Mouse (Mus musculus): Measurements from ENCODE around the gene Tnfaip1. TPM values are rescaled to one million over a fixed set of nuclear protein-coding genes. Genes with fewer than 3 reads are reported as not detected.

Tnfaip1 gene
- polyA plus RNA-seq, 1 experiment from 2014 or later: 63.7 TPM

DNA sequence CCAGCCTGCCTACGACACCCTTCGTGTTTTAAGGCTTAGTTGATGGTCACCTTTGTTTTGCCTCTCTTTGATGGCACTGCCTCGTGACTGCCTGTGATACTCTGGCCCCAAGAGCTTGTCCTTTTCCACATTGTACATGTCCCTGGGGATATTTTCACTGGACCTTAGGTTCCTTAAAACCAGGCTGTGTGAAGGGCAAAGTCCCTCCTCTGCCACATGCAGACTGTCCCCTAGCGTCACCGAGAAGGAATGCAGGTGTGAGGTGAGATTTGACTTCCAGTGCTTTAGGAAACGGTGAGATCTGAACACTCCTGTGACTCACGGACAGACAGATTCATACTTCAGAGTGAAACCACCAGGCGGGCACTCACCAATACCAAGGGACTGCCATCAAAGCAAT is 21.1 kb upstream of the Tnfaip1 start:
- H3K9me3 ChIP-seq (replicated peaks): no peaks in the 10 kb centered on the region
- 58% methylated on average over 8 of the region's 8 CpGs for WGBS
- ATAC-seq (replicated peaks; ENCODE audit: insufficient number of reproducible peaks, insufficient read depth, low FRiP score, low read depth): no peak
- peak overlapping the region; percentile 15; the same call in 1 of the 2 replicates for H3K27ac ChIP-seq
- no peak overlapping the region for H3K4me2 ChIP-seq
- no peaks in the 10 kb centered on the region for H3K36me3 ChIP-seq
- H3K9ac ChIP-seq: no peak overlapping the region
- no peak overlapping the region for H3K4me3 ChIP-seq
- peaks cover 13% of the 10 kb centered on the region for H3K4me1 ChIP-seq (replicated peaks)
- no peaks in the 10 kb centered on the region for H3K27me3 ChIP-seq

DNA sequence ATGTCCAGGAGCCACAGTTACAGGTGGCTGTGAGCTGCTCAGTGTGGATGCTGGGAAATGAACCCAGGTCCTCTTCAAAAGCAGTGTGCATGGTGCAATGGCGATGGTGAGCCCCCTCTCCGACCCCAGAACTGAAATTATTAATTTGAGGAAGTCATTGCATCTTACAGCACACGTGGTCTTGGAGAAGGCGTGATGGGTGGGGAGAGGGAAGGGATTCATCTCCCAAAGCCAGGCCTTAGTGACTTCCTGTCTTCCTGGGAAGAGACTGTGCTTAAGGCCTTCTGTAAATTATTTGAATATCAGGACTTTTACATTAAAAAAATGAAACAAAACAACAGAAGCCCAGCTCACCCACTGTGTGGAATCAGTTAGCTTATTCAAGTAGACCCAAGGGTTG is 19.9 kb upstream of the Tnfaip1 start:
- H3K27ac ChIP-seq: peak overlapping the region; percentile 78
- H3K36me3 ChIP-seq: no peaks in the 10 kb centered on the region
- no peak overlapping the region for H3K4me3 ChIP-seq
- no peak overlapping the region for H3K9ac ChIP-seq
- 71% methylated on average over 4 of the region's 4 CpGs for WGBS
- H3K27me3 ChIP-seq: no peaks in the 10 kb centered on the region
- no peak overlapping the region for H3K4me2 ChIP-seq
- ATAC-seq (replicated peaks; ENCODE audit: insufficient number of reproducible peaks, insufficient read depth, low FRiP score, low read depth): no peak
- H3K9me3 ChIP-seq (replicated peaks): no peaks in the 10 kb centered on the region
- peaks cover 15% of the 10 kb centered on the region for H3K4me1 ChIP-seq (replicated peaks)

DNA sequence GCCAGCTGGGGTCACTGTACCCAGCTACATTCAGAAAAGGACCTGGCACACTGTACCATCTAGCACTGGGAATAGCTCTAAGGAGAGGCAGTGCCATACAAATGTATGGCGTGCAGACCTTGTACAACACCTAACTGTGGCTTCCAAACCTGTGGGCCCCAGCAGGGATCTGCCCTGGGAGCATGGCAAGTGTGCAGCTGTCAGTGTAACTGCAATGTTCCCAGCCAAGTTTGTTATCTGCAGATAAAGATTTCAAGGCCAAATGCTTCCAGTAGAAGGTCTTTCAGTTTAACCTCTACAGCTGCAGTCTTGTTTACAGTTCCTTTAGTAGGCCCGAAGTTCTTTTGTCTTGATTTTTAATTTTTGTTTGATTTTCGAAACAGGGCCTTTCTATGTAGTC is 19.5 kb upstream of the Tnfaip1 start:
- 44% methylated on average over 3 of the region's 3 CpGs for WGBS
- no peaks in the 10 kb centered on the region for H3K27me3 ChIP-seq
- no peak for ATAC-seq (replicated peaks; ENCODE audit: insufficient number of reproducible peaks, insufficient read depth, low FRiP score, low read depth)
- H3K36me3 ChIP-seq: no peaks in the 10 kb centered on the region
- no peak overlapping the region for H3K4me3 ChIP-seq
- peaks cover 17% of the 10 kb centered on the region for H3K4me1 ChIP-seq (replicated peaks)
- H3K9ac ChIP-seq: no peak overlapping the region
- H3K27ac ChIP-seq: peak overlapping the region; percentile 78
- H3K9me3 ChIP-seq (replicated peaks): no peaks in the 10 kb centered on the region
- no peak overlapping the region for H3K4me2 ChIP-seq

DNA sequence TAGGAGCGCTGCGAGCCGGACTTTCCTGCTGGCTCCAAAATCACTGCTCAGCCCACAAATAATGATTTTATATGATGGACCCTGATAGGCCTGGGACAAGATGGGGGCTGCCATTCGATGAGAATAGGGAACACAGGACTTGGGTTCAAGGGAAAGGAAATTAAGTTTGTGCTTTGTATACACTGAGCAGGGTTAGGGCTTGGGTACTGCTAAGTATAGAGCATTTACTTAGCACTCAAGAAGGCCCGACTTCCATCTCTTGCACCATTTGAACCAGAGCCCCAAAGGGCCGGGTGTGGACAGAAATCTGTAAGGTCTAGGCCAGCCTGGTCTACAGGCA is 14.9 kb upstream of the Tnfaip1 start:
- WGBS: 35% methylated on average over 6 of the region's 6 CpGs

DNA sequence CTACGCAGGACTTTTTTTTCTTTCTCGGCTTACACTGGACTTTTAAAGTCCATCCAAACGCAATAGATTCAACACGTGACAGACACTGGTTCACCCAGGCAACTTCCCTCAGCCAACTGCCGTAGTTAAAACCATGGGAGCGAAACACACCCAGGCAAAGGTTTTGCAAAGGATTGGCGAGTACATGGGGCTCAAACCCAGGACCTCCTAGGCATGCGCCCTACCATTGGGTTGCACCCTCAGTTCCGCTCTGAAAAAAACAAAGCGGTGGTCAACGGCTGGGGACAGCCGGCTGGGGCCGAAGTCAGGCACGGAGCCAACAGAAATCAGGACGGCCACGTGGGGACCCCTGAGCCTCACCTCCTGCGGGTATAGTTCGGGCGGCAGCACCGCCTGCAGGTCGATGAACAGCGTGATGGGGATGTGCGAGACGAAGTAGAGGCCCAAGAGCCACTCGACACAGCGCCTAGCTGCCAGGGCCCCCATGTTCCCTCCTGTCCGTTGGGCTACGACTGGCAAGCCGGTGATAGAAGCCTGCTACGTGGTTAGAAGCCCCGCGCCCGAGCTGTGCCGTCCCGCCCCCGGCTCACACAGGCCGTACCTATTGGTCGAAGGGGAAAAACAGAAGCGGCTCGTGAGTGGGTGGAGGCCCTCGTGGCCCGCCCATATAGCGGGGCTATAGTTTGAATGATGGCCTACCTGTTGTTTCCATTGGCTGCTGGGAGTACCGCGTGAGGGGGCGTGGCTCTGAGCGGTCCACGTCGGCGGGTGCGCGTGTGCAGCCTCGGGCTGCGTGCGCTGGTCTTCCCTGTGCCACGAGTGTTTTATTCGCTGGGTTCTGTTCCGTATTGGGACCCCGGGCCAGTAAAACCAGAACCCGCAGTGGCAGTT is 14.3 kb upstream of the Tnfaip1 start, which contains the start of gene Tmem97:
Gene Tmem97, minus strand, starts transcription at position 610 of the 891 bp plus-strand sequence.
- no peaks in the 10 kb centered on the region for H3K27me3 ChIP-seq
- peak within 1 kb of the TSS; percentile 63 for H3K27ac ChIP-seq
- ATAC-seq (replicated peaks; ENCODE audit: insufficient number of reproducible peaks, insufficient read depth, low FRiP score, low read depth): peak; percentile 100

More for the DNA sequence above, 14.9 kb upstream of the Tnfaip1 start:
- no peaks in the 10 kb centered on the region for H3K36me3 ChIP-seq
- no peaks in the 10 kb centered on the region for H3K9me3 ChIP-seq (replicated peaks)
- 0 out of 2 replicates have a peak overlapping the region, but pooled peaks have one; percentile 42 for H3K9ac ChIP-seq
- peak; percentile 2; the same call in 1 of the 2 replicates for ATAC-seq (replicated peaks; ENCODE audit: insufficient number of reproducible peaks, insufficient read depth, low FRiP score, low read depth)
- H3K4me1 ChIP-seq (replicated peaks): peaks cover 32% of the 10 kb centered on the region
- H3K4me2 ChIP-seq: peak overlapping the region; percentile 88
- H3K4me3 ChIP-seq: peak overlapping the region; percentile 69
- H3K27me3 ChIP-seq: no peaks in the 10 kb centered on the region
- 0 out of 2 replicates have a peak overlapping the region, but pooled peaks have one; percentile 32 for H3K27ac ChIP-seq

DNA sequence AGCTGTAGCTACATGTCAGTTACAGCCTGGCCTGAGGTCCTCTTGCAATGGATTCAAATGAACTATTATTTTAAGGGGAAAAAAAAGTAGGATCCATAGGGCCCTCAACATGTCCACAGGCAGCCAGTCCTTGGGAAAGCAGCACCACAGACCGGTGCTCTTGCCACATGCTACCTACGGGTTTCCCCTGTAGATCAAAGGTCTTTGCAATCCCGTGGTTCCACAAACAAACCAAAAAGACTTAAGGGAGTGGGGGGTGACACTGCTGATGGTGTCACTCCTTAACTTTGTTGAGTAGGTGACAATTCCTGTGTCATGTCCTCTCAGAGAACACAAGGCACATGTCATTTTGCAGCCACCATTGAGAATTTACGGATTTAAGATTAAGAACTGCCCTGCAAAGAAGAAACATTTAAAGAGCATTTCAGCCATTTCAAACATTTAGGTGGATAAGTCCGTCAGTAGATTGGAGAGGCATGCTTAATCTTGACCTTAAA is 13.4 kb upstream of the Tnfaip1 start:
- no peak for ATAC-seq (replicated peaks; ENCODE audit: insufficient number of reproducible peaks, insufficient read depth, low FRiP score, low read depth)
- Histone ChIP-seq H3K27ac (no peak overlapping the region), H3K36me3 (no peaks in the 10 kb centered on the region; the same call in 1 of the 2 replicates)

More for the DNA sequence above, 14.3 kb upstream of the Tnfaip1 start, which contains the start of gene Tmem97:
- peak within 1 kb of the TSS; percentile 88 for H3K4me2 ChIP-seq
- WGBS: under 1% methylated on average over 60 of the region's 60 CpGs
- H3K9ac ChIP-seq: peak within 1 kb of the TSS; percentile 68
- H3K4me3 ChIP-seq: peak within 1 kb of the TSS; percentile 69
- peaks cover 27% of the 10 kb centered on the region for H3K4me1 ChIP-seq (replicated peaks)
- H3K36me3 ChIP-seq: no peaks in the 10 kb centered on the region; the same call in 1 of the 2 replicates
- no peaks in the 10 kb centered on the region for H3K9me3 ChIP-seq (replicated peaks)

DNA sequence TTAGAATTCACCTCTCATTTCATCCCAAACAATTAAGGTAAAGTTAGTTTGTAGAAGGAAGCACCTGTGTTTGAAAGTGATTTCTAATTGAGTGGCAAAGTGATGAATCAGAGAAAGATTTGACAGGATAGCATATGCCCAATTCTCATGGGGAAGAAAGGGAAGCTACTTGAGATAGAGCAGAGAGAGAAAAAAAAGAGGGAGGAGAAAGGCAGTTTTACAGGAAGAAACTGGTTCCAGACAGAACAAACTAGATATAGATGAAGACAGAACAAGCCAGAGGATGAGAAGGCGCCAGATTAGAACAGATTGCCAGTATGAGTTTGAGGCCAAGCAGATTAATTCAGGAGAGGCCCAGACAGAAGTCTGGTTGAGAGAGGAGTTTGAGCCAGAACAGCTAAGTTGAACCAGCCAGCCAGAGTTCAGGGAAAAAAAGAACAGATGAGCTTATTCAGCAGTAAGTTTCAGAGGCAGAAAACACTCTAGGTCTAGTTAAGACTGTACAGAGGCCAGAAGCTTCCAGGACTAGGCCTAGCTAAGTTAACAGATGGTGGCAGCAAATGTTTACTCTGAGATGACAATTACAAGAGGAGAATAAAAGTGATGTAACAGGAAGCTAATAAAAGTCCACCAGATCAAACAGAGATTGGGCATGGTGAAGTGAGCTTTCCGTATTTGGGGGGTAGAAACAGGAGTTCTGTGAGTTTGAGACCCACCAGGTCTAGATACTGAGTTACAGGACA is 11.8 kb upstream of the Tnfaip1 start:
- peaks cover 12% of the 10 kb centered on the region for H3K36me3 ChIP-seq
- WGBS: 71% methylated on average over 2 of the region's 2 CpGs
- no peak overlapping the region for H3K9ac ChIP-seq
- peaks cover 21% of the 10 kb centered on the region for H3K4me1 ChIP-seq (replicated peaks)
- ATAC-seq (replicated peaks; ENCODE audit: insufficient number of reproducible peaks, insufficient read depth, low FRiP score, low read depth): no peak
- no peak overlapping the region for H3K4me2 ChIP-seq
- H3K27me3 ChIP-seq: no peaks in the 10 kb centered on the region
- no peak overlapping the region for H3K27ac ChIP-seq
- H3K9me3 ChIP-seq (replicated peaks): no peaks in the 10 kb centered on the region
- no peak overlapping the region for H3K4me3 ChIP-seq

More for the DNA sequence above, 13.4 kb upstream of the Tnfaip1 start:
- no peaks in the 10 kb centered on the region for H3K27me3 ChIP-seq
- H3K9me3 ChIP-seq (replicated peaks): no peaks in the 10 kb centered on the region
- WGBS: 8% methylated on average over 5 of the region's 5 CpGs
- H3K9ac ChIP-seq: peak overlapping the region; percentile 68
- H3K4me1 ChIP-seq (replicated peaks): peaks cover 21% of the 10 kb centered on the region
- peak overlapping the region; percentile 69 for H3K4me3 ChIP-seq
- H3K4me2 ChIP-seq: peak overlapping the region; percentile 88

DNA sequence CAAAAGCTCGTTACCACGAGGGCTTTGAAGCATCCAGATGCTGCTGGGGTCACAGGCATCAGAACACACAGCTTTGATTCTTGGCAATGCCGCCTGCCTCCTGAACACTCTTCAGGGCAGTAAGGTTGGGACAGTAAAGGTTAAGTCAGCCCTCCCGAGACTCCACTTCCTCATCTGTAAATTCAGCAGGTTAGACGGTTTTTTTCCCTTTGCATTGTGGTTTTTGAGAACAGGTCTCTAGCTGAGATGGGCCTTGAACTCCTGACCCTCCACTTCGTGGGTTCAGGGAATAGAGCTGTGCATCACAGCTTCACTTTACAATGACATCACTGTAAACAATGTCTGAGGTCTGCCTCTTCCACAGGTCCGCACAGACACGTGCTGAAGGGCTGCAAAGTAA is 9.0 kb upstream of the Tnfaip1 start:
- Histone ChIP-seq H3K4me2 (no peak overlapping the region), H3K4me1 (replicated peaks) (peaks cover 17% of the 10 kb centered on the region), H3K9me3 (replicated peaks) (no peaks in the 10 kb centered on the region), H3K4me3 (no peak overlapping the region), H3K9ac (no peak overlapping the region), H3K36me3 (peaks cover 32% of the 10 kb centered on the region), H3K27me3 (no peaks in the 10 kb centered on the region), H3K27ac (no peak overlapping the region)
- no peak for ATAC-seq (replicated peaks; ENCODE audit: insufficient number of reproducible peaks, insufficient read depth, low FRiP score, low read depth)
- 60% methylated on average over 8 of the region's 8 CpGs for WGBS

DNA sequence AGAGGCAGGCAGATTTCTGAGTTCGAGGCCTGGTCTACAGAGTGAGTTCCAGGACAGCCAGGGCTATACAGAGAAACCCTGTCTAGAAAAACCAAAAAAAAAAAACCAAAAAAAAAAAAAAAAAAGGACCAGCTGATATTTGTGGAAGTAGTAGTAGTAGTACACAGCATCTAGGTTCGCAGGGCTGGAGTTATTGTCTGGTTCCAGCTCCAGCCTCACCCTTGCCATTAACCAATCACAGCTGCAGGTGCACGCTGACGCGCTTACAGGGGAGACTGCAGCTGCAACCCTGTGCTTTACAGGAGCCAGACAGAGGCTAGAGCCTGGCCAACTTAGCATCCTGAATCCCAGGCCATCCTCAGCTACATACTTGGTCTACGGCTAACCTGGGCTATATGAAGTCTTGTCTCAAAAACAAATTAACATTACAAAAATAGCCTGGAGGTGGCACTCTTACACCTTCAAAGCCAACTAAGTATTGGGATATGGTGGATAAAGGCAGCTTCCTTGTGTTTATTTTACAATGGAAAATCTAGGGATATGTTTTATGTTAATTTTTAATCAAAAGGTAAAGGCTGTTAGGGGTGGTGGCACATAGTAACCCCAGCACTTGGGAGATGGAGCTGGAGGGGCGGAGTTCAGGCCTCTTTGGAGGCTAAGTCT is 8.4 kb upstream of the Tnfaip1 start:
- Histone ChIP-seq H3K27me3 (no peaks in the 10 kb centered on the region), H3K9me3 (replicated peaks) (no peaks in the 10 kb centered on the region), H3K4me3 (no peak overlapping the region), H3K9ac (no peak overlapping the region), H3K4me1 (replicated peaks) (peaks cover 13% of the 10 kb centered on the region), H3K27ac (no peak overlapping the region), H3K36me3 (peaks cover 38% of the 10 kb centered on the region), H3K4me2 (no peak overlapping the region)
- ATAC-seq (replicated peaks; ENCODE audit: insufficient number of reproducible peaks, insufficient read depth, low FRiP score, low read depth): no peak
- 92% methylated on average over 7 of the region's 7 CpGs for WGBS

DNA sequence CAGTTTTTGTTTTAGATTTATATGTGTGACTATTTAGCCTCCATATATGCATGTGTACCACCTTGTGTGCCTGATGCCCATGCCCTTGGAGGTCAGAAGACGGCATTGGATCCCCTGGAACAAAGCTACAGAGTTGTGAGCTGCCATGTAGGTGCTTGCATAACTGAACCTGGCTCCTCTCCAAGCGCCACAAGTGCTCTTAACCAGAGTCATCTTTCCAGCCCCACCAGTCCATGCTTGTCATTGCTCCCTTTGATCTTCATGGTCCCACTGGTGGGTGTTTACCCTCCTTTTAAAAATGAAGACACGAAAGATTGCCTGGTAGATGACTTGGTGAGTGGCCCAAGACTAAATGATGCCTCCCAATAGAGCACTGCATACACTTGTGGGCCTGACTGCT is 4.2 kb upstream of the Tnfaip1 start:
- no peak overlapping the region for H3K4me3 ChIP-seq
- H3K27me3 ChIP-seq: no peaks in the 10 kb centered on the region
- H3K4me2 ChIP-seq: no peak overlapping the region
- H3K4me1 ChIP-seq (replicated peaks): peaks cover 11% of the 10 kb centered on the region
- H3K36me3 ChIP-seq: peaks cover 52% of the 10 kb centered on the region
- ATAC-seq (replicated peaks; ENCODE audit: insufficient number of reproducible peaks, insufficient read depth, low FRiP score, low read depth): no peak
- no peak overlapping the region for H3K9ac ChIP-seq
- WGBS: 80% methylated on average over 3 of the region's 3 CpGs
- H3K9me3 ChIP-seq (replicated peaks): no peaks in the 10 kb centered on the region
- no peak overlapping the region for H3K27ac ChIP-seq

DNA sequence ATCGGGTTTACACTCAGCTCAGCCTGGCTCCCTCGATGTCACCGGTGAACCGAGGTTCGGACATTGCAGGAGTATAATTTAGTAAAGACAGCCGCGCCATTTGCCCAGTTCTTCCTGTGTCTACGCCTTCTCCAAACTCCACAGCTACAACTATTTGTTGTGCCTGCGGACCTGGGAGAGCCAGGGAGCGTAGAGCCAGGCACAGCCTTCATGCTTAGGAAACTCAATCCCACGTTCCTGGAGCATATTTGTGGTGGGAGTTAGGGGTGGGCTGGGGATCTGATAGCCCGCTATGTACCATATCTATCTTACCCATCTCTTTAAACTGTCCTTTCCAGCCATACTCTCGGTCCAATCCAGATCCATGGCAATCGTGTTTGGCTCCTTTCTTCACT is 555 bp upstream of the Tnfaip1 start:
- H3K36me3 ChIP-seq: peaks cover 33% of the 10 kb centered on the region
- peaks cover 22% of the 10 kb centered on the region for H3K4me1 ChIP-seq (replicated peaks)
- no peaks in the 10 kb centered on the region for H3K27me3 ChIP-seq
- H3K4me2 ChIP-seq: peak overlapping the region; percentile 83
- 2% methylated on average over 14 of the region's 14 CpGs for WGBS
- peak overlapping the region; percentile 77 for H3K9ac ChIP-seq
- H3K4me3 ChIP-seq: peak overlapping the region; percentile 94
- peak overlapping the region; percentile 89 for H3K27ac ChIP-seq
- H3K9me3 ChIP-seq (replicated peaks): no peaks in the 10 kb centered on the region
- no peak for ATAC-seq (replicated peaks; ENCODE audit: insufficient number of reproducible peaks, insufficient read depth, low FRiP score, low read depth)

All from heart, embryonic 15.5 days (tissue).